Mouse (Mus musculus) adrenal gland (tissue): ENCODE measurements at regions not wholly inside any gene's neighbourhood (a gene's known extent, or its start where the extent isn't known, plus 50 kb on each side); places are given as distances from the start of the nearest gene placed in this dataset.

ENCODE experiments used
- microRNA-seq, 2 experiments: library from miRNA; unstranded; fragments of <30 nt; microRNA quantifications; one replicate each; pipeline ENCODE4; 2019

Small RNA genes lying in the stretch of these regions (microRNA-seq; reads per million reads assigned to microRNA genes)
- gene Mir129-2 = 0.25 to 0.46 reads per million in 2 experiments
- 0 reads per million in 2 experiments for gene Mir129b
